Comparison of ENCODE assay signal across 8 mouse cellular contexts in the genomic region with DNA sequence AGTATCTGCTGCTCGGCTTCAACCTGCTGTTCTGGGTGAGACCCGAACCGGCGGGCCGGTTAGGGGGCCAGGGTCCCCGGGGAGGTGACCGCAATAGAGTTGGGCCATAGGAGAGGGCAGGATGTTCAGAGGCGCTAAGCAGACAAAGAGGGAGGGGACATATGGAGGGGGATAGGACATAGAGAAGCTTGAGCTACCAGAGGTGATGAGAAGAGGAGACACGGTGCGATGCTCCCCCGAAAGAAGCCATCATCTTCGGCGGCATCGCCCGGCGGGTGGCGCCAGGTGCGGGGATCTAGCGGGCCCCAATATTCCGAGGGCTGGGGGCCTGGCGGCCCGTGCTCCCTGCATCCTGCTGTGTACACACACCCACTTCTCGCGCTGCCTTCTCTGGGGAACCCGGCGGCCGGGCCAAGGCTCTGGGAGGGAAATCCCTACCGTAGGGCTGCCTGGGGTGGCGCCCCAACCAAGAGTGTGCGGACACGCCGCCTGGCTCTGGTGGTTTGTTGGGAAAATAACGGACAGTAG. TPM values are rescaled to one million over a fixed set of nuclear protein-coding genes. Genes with fewer than 3 reads are reported as not detected.
DNase-seq lines count a peak whose midpoint lies in the region; ATAC-seq and TF ChIP-seq lines count a peak whose summit lies in the region.

No protein-coding gene starts in this region.

- peak overlapping the region; percentile 74 for H3K9ac ChIP-seq in forebrain, embryonic 11.5 days (ENCODE audit: low read length)
- H3K9ac ChIP-seq in hindbrain, postnatal 0 days (replicated peaks; ENCODE audit: low read length): peak overlapping the region; percentile 72
- H3K9ac ChIP-seq in lung, postnatal 0 days (replicated peaks; ENCODE audit: low read depth): peak overlapping the region; percentile 82

- under 1% methylated on average over 29 of the region's 33 CpGs for WGBS in forebrain, embryonic 11.5 days
- WGBS in hindbrain, postnatal 0 days: under 1% methylated on average over 33 of the region's 33 CpGs
- WGBS in lung, postnatal 0 days: under 1% methylated on average over 24 of the region's 33 CpGs

- no peaks in the 10 kb centered on the region for H3K36me3 ChIP-seq in forebrain, embryonic 11.5 days (ENCODE audit: control insufficient read depth, insufficient read depth, low read length)
- no peaks in the 10 kb centered on the region for H3K36me3 ChIP-seq in hindbrain, postnatal 0 days (ENCODE audit: insufficient read depth, low read length)
- H3K36me3 ChIP-seq in lung, postnatal 0 days (ENCODE audit: insufficient read depth, low read length): no peaks in the 10 kb centered on the region

- ATAC-seq in forebrain, embryonic 11.5 days (replicated peaks; ENCODE audit: low FRiP score): peak; percentile 86
- ATAC-seq in hindbrain, postnatal 0 days: peak; percentile 79
- ATAC-seq in lung, postnatal 0 days: peak; percentile 71

- H3K9me3 ChIP-seq in forebrain, embryonic 11.5 days (ENCODE audit: control insufficient read depth, low read length): no peaks in the 10 kb centered on the region
- no peaks in the 10 kb centered on the region for H3K9me3 ChIP-seq in hindbrain, postnatal 0 days (ENCODE audit: low read length)
- no peaks in the 10 kb centered on the region for H3K9me3 ChIP-seq in lung, postnatal 0 days (ENCODE audit: low read length)

- peak; percentile 20 for DNase-seq in left cerebral cortex, postnatal 4 days
- DNase-seq in left cerebral cortex, postnatal 25 days (ENCODE audit: low spot score in 2 of 2): no peak
- peak; percentile 66 for DNase-seq in adrenal gland, postnatal 14 days
- DNase-seq in forebrain, embryonic 11.5 days (ENCODE audit: low spot score): peak; percentile 75
- peak; percentile 58 for DNase-seq in hindbrain, postnatal 0 days (ENCODE audit: low spot score)
- DNase-seq in lung, postnatal 0 days (ENCODE audit: low spot score): peak; percentile 67
- peak; percentile 50 for DNase-seq in retina, embryonic 14.5 days (ENCODE audit: low spot score)
- no peak for DNase-seq in left cerebral cortex, adult 11 months (ENCODE audit: low spot score)

- H3K27me3 ChIP-seq in forebrain, embryonic 11.5 days (ENCODE audit: control insufficient read depth, insufficient read depth, low read length): no peaks in the 10 kb centered on the region
- no peaks in the 10 kb centered on the region for H3K27me3 ChIP-seq in hindbrain, postnatal 0 days (ENCODE audit: insufficient read depth, low read length)
- H3K27me3 ChIP-seq in lung, postnatal 0 days (replicated peaks; ENCODE audit: insufficient read depth, low read length): no peaks in the 10 kb centered on the region

- H3K4me2 ChIP-seq in forebrain, embryonic 11.5 days (ENCODE audit: low read depth, low read length, severe bottlenecking): peak overlapping the region; percentile 85
- peak overlapping the region; percentile 66 for H3K4me2 ChIP-seq in hindbrain, postnatal 0 days (ENCODE audit: low read depth, low read length)
- peak overlapping the region; percentile 81 for H3K4me2 ChIP-seq in lung, postnatal 0 days (replicated peaks; ENCODE audit: low read depth, low read length)

- no peak for TF ChIP-seq EP300 in lung, postnatal 0 days (IDR thresholded peaks at IDR 0.05)

- peaks cover 7% of the 10 kb centered on the region; the same call in 1 of the 2 replicates for H3K4me1 ChIP-seq in forebrain, embryonic 11.5 days (replicated peaks; ENCODE audit: control insufficient read depth, insufficient read depth, low read length)
- H3K4me1 ChIP-seq in hindbrain, postnatal 0 days (ENCODE audit: insufficient read depth, low read length): peaks cover 26% of the 10 kb centered on the region
- peaks cover 8% of the 10 kb centered on the region; the same call in 1 of the 2 replicates for H3K4me1 ChIP-seq in lung, postnatal 0 days (ENCODE audit: insufficient read depth, low read depth, low read length)

- peak; percentile 24 for TF ChIP-seq CTCF in hindbrain, postnatal 0 days (IDR thresholded peaks at IDR 0.05; ENCODE audit: low read depth)
- peak; percentile 52 for TF ChIP-seq CTCF in lung, postnatal 0 days (IDR thresholded peaks at IDR 0.05)

- H3K4me3 ChIP-seq in forebrain, embryonic 11.5 days (ENCODE audit: low read depth, low read length): peak overlapping the region; percentile 71
- H3K4me3 ChIP-seq in hindbrain, postnatal 0 days (ENCODE audit: low read length): peak overlapping the region; percentile 74
- H3K4me3 ChIP-seq in lung, postnatal 0 days (ENCODE audit: low read depth, low read length): peak overlapping the region; percentile 85

- intact Hi-C loops in left cerebral cortex, postnatal 4 days (cut with DNase I): no loop called here
- intact Hi-C loops in left cerebral cortex, postnatal 25 days (cut with DNase I): no loop called here

- H3K27ac ChIP-seq in forebrain, embryonic 11.5 days (ENCODE audit: low read depth, low read length): no peak overlapping the region
- peak overlapping the region; percentile 76 for H3K27ac ChIP-seq in hindbrain, postnatal 0 days
- H3K27ac ChIP-seq in lung, postnatal 0 days (ENCODE audit: low read length): peak overlapping the region; percentile 82

RNA-seq across cellular contexts. Expression of a gene that starts 0.8 kb away (rescaled TPM):
- 10 to 100 TPM; 23.6 to 30.7 TPM for total RNA-seq in left cerebral cortex, postnatal 4 days (2021)
- total RNA-seq in left cerebral cortex, postnatal 25 days (2021): 100 to 1,000 TPM in 1 of 2 experiments, 10 to 100 TPM in 1; 89.2 to 105 TPM
- total RNA-seq in adrenal gland, postnatal 14 days (2021): 9.6 and 9.8 TPM in 2 replicates
- 9.0 and 9.5 TPM in 2 replicates for polyA plus RNA-seq in forebrain, embryonic 11.5 days (2014; fragmentation: Nextera tagmentation; extraction: Ambion mirVana)
- total RNA-seq in hindbrain, postnatal 0 days (2014; rRNA removed): 20.3 and 22.5 TPM in 2 replicates
- 19.4 and 20.0 TPM in 2 replicates for polyA plus RNA-seq in hindbrain, postnatal 0 days (2015; fragmentation: Nextera tagmentation; extraction: Ambion mirVana)
- polyA plus RNA-seq in lung, postnatal 0 days (2015; fragmentation: Nextera tagmentation; extraction: Ambion mirVana): 72.7 and 86.9 TPM in 2 replicates

RNA-seq across cellular contexts. Expression of a gene that starts 47.4 kb away (rescaled TPM):
- total RNA-seq in left cerebral cortex, postnatal 4 days (2021): not detected
- total RNA-seq in left cerebral cortex, postnatal 25 days (2021): not detected
- not detected in 2 replicates for total RNA-seq in adrenal gland, postnatal 14 days (2021)
- 0.15 TPM in 1 of 2 replicates, not detected in the other for polyA plus RNA-seq in forebrain, embryonic 11.5 days (2014; fragmentation: Nextera tagmentation; extraction: Ambion mirVana)
- total RNA-seq in hindbrain, postnatal 0 days (2014; rRNA removed): not detected in 2 replicates
- 0.39 and 0.71 TPM in 2 replicates for polyA plus RNA-seq in hindbrain, postnatal 0 days (2015; fragmentation: Nextera tagmentation; extraction: Ambion mirVana)
- 8.8 and 9.0 TPM in 2 replicates for polyA plus RNA-seq in lung, postnatal 0 days (2015; fragmentation: Nextera tagmentation; extraction: Ambion mirVana)

Comparison
In these comparisons a context has a peak if more than half of its experiments do, and no peak if none do; other contexts are left out.
1. DNase-seq: peak in left cerebral cortex, postnatal 4 days (single experiment), adrenal gland, postnatal 14 days (single experiment), forebrain, embryonic 11.5 days (single experiment), hindbrain, postnatal 0 days (single experiment), lung, postnatal 0 days (single experiment) and retina, embryonic 14.5 days (single experiment); none in left cerebral cortex, postnatal 25 days (0 of 2) and left cerebral cortex, adult 11 months (single experiment).
2. Peak in every context shown above with its lines, with median percentiles within 50 percentile points of each other: ATAC-seq, H3K4me2 ChIP-seq, H3K4me3 ChIP-seq and H3K9ac ChIP-seq.